Mouse (Mus musculus): ENCODE results near the gene Aig1. TPM values are rescaled to one million over a fixed set of nuclear protein-coding genes. Genes with fewer than 3 reads are reported as not detected.
"Not testable (repeated sequence)": the region's sequence is repeated elsewhere in the genome, so short reads cannot be mapped to it uniquely, and the experiment has no call there.

Aig1 gene
- 45.4 and 52.9 TPM in 2 replicates for polyA plus RNA-seq (2015; fragmentation: Nextera tagmentation; extraction: Ambion mirVana)

DNA sequence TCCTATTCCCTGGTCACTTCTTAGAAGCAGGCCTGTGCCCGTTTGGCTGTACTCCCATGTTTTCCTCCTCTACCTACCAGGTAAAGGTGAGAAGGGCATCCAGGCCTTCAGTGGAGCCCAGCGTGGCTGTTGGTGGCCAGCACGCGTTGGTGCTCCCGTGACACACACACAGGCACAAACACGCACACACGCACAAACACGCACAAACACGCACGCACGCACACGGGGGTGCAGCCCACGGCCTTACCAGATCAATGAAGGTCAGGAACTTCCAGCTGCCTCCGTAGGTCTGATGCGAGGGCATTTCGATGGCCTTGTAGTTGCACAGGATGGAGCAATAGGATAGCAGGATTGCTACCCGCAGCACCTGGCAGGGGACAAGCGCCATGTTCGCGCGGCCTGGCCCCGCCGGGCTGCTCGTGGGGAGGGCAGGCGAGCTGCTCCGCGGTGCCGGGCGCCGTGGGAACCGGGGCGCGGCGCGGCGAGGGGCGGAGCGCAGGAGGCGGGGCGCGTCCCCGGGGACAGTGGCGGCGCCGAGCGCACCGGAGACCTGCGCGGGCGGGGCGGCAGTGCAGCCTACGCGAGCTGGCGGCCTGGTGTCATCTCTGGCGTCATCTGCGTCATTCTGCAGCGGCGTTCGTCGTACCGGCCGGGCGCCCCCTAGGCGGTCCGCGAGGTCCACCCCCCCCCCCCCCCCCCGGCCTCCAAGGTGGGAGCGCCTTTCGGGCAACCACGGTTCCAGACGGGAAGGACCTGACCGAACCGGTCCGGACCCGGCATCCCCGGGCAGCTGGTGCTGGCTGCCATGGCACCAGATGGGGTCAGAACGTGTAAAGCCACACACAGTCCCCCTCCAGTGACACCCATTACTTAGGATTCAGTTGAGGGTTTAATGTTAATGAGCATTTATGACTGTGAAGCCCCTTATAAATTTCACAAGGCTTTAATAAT is at the start of gene Aig1:
Aig1 (minus strand) TSS at position 610 of the 951 bp plus-strand sequence.
- ATAC-seq (ENCODE audit: low read depth) = peak; percentile 92
- peak within 1 kb of the TSS; percentile 63; the same call in 1 of the 2 replicates for H3K27ac ChIP-seq (ENCODE audit: low read length)

DNA sequence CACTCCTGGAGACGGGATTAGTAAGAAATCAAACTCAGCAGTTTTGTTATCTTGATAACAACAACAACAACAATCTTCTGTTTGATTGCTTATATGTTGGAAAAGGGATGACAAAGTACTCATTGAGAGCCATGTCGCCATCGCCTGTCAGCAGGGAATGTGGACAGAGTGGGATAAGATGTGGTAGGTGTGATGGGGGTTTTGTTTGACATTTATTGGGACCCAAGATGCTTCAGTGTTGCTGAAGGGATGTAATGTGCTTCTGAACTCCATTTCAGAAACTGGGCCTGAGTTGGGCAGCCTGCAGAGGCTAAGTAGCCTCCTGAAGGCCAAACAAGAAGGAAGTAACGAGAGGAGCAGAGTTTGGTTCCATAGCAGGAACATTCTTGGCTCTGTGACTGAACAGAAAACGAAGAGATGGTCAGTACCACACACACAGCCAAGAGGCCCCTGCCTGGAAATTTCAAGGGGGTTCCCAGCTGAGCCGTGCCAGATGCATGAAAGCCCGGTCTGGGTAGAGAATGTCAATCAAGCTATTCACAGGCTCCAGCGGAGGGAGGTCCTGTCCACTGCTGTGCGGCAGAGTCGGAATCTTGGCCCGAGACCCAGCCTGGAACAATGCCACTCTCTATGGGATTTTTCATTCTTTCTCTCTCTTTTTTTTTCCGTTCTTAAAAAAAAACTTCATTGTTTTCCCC is 48.0 kb upstream of the Aig1 start:
- Histone ChIP-seq H3K4me2 (ENCODE audit: low read depth, low read length) (peak overlapping the region; percentile 6; the same call in 1 of the 2 replicates), H3K9ac (ENCODE audit: low read length) (no peak overlapping the region), H3K36me3 (ENCODE audit: control insufficient read depth, insufficient read depth, low read length) (no peaks in the 10 kb centered on the region), H3K4me3 (ENCODE audit: low read length) (no peak overlapping the region), H3K27me3 (ENCODE audit: control insufficient read depth, insufficient read depth, low read depth, low read length) (no peaks in the 10 kb centered on the region), H3K9me3 (ENCODE audit: control insufficient read depth, low read length) (no peaks in the 10 kb centered on the region), H3K4me1 (replicated peaks; ENCODE audit: control insufficient read depth, insufficient read depth, low read length) (peaks cover 12% of the 10 kb centered on the region), H3K27ac (ENCODE audit: low read length) (peak overlapping the region; percentile 65)
- peak; percentile 96 for ATAC-seq (ENCODE audit: low read depth)
- WGBS = 28% methylated on average over 12 of the region's 12 CpGs

More for the DNA sequence above, at the start of gene Aig1:
- H3K27me3 ChIP-seq (ENCODE audit: control insufficient read depth, insufficient read depth, low read depth, low read length) = no peaks in the 10 kb centered on the region
- 2% methylated on average over 71 of the region's 77 CpGs for WGBS
- H3K9ac ChIP-seq (ENCODE audit: low read length) = peak within 1 kb of the TSS; percentile 83
- H3K4me3 ChIP-seq (ENCODE audit: low read length) = peak within 1 kb of the TSS; percentile 83
- no peaks in the 10 kb centered on the region for H3K9me3 ChIP-seq (ENCODE audit: control insufficient read depth, low read length)
- no peaks in the 10 kb centered on the region for H3K36me3 ChIP-seq (ENCODE audit: control insufficient read depth, insufficient read depth, low read length)
- peak within 1 kb of the TSS; percentile 92 for H3K4me2 ChIP-seq (ENCODE audit: low read depth, low read length)
- peaks cover 11% of the 10 kb centered on the region for H3K4me1 ChIP-seq (replicated peaks; ENCODE audit: control insufficient read depth, insufficient read depth, low read length)

DNA sequence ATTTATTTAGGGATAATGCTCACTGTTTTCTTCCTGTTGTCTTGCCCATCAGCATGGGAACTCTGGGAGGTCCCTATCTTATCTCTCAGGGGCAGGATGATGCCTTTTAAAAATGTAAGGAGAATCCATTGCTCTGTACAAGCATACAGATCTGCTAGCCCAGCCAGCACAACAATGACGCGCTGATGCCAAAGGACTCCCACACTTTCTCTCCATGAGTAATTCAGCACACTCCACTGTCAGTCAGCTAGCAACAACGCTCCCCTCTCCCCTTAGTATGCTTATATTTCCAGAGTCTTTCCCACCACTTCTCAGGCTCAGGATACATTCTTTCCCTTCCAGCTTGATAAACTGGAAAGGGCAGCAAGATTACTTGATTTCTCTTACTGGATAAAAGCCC is 46.4 kb upstream of the Aig1 start:
- WGBS = 61% methylated on average over 3 of the region's 3 CpGs
- Histone ChIP-seq H3K4me2 (ENCODE audit: low read depth, low read length) (no peak overlapping the region), H3K4me1 (replicated peaks; ENCODE audit: control insufficient read depth, insufficient read depth, low read length) (peaks cover 12% of the 10 kb centered on the region), H3K27me3 (ENCODE audit: control insufficient read depth, insufficient read depth, low read depth, low read length) (no peaks in the 10 kb centered on the region), H3K36me3 (ENCODE audit: control insufficient read depth, insufficient read depth, low read length) (no peaks in the 10 kb centered on the region), H3K4me3 (ENCODE audit: low read length) (no peak overlapping the region), H3K9me3 (ENCODE audit: control insufficient read depth, low read length) (no peaks in the 10 kb centered on the region), H3K9ac (ENCODE audit: low read length) (no peak overlapping the region), H3K27ac (ENCODE audit: low read length) (no peak overlapping the region)
- no peak for ATAC-seq (ENCODE audit: low read depth)

DNA sequence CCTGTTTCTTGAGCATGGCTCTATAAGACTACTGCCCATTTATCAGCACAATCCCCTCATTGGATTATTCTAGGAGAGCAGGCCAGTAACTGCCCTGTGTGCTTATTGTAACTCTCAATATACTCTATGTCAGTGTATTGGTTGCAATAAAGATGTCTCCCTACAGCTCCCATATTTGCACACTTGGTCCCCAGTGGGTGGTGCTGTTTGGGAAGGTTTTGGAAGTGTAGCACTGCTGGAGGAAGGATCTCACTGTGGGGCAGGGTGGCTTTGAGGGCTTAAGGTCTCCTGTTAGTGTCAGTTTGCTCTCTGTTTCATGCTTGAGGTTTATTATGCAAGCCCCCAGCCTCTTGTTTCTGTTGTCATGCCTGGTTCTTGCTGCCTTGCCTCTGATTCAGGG is 44.9 kb upstream of the Aig1 start:
- no peaks in the 10 kb centered on the region for H3K27me3 ChIP-seq (ENCODE audit: control insufficient read depth, insufficient read depth, low read depth, low read length)
- H3K36me3 ChIP-seq (ENCODE audit: control insufficient read depth, insufficient read depth, low read length) = no peaks in the 10 kb centered on the region
- H3K4me1 ChIP-seq (replicated peaks; ENCODE audit: control insufficient read depth, insufficient read depth, low read length) = peaks cover 12% of the 10 kb centered on the region
- H3K9ac ChIP-seq (ENCODE audit: low read length) = no peak overlapping the region
- H3K9me3 ChIP-seq (ENCODE audit: control insufficient read depth, low read length) = no peaks in the 10 kb centered on the region
- no peak overlapping the region for H3K4me3 ChIP-seq (ENCODE audit: low read length)
- no peak overlapping the region for H3K27ac ChIP-seq (ENCODE audit: low read length)
- no peak for ATAC-seq (ENCODE audit: low read depth)
- no peak overlapping the region for H3K4me2 ChIP-seq (ENCODE audit: low read depth, low read length)

DNA sequence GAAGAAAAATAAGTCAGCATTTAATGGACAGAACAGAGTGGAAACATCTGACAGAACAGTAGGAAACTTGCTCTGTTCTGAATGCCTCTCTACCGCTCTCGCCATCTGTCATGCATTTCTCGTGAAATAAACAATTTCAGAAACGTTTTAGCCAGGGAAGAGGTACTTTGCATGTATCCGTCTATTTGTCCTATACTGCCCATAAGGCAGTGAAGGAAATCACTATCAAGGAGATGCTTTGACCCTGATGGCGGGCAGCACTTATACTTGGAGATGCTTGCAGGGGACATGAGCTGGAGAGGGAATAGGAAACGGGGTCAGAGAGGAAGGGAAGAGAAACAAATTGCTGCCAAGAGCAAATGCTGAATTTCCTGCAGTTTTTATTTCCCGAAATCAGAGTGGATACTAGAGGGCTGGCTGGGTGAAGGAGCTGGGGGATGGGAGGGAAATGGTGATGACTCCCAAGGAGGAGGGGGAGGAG is 37.5 kb upstream of the Aig1 start:
- Histone ChIP-seq H3K9me3 (ENCODE audit: control insufficient read depth, low read length) (no peaks in the 10 kb centered on the region; the same call in 1 of the 2 replicates), H3K4me1 (replicated peaks; ENCODE audit: control insufficient read depth, insufficient read depth, low read length) (peaks cover 3% of the 10 kb centered on the region; the same call in 1 of the 2 replicates), H3K27me3 (ENCODE audit: control insufficient read depth, insufficient read depth, low read depth, low read length) (no peaks in the 10 kb centered on the region), H3K4me3 (ENCODE audit: low read length) (no peak overlapping the region), H3K27ac (ENCODE audit: low read length) (no peak overlapping the region), H3K9ac (ENCODE audit: low read length) (no peak overlapping the region), H3K4me2 (ENCODE audit: low read depth, low read length) (no peak overlapping the region), H3K36me3 (ENCODE audit: control insufficient read depth, insufficient read depth, low read length) (no peaks in the 10 kb centered on the region)
- 49% methylated on average over 7 of the region's 8 CpGs for WGBS
- ATAC-seq (ENCODE audit: low read depth) = no peak

DNA sequence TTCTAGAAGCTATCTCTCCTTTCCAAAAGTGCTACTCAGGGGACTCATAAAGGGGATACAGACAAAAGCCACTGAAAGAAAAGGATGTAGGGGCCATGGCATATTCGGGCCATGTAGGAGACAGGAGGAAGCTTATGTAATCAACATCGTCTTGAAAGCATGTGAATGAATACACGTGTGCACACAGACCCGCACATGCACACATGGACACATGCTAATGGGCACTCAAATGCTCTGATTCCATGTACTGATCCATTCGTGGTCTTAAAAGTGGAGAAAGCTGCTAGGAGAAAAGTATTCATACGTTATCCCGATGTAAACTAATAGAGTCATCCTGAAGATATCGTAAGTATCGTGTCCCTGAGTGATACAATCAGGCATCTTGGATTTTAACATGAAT is 36.8 kb upstream of the Aig1 start:
- H3K9me3 ChIP-seq (ENCODE audit: control insufficient read depth, low read length) = no peaks in the 10 kb centered on the region; the same call in 1 of the 2 replicates
- 87% methylated on average over 9 of the region's 9 CpGs for WGBS
- H3K4me3 ChIP-seq (ENCODE audit: low read length) = no peak overlapping the region
- H3K36me3 ChIP-seq (ENCODE audit: control insufficient read depth, insufficient read depth, low read length) = no peaks in the 10 kb centered on the region
- H3K9ac ChIP-seq (ENCODE audit: low read length) = no peak overlapping the region
- no peak overlapping the region for H3K27ac ChIP-seq (ENCODE audit: low read length)
- no peaks in the 10 kb centered on the region for H3K27me3 ChIP-seq (ENCODE audit: control insufficient read depth, insufficient read depth, low read depth, low read length)
- ATAC-seq (ENCODE audit: low read depth) = no peak
- H3K4me1 ChIP-seq (replicated peaks; ENCODE audit: control insufficient read depth, insufficient read depth, low read length) = peaks cover 3% of the 10 kb centered on the region; the same call in 1 of the 2 replicates
- H3K4me2 ChIP-seq (ENCODE audit: low read depth, low read length) = no peak overlapping the region

DNA sequence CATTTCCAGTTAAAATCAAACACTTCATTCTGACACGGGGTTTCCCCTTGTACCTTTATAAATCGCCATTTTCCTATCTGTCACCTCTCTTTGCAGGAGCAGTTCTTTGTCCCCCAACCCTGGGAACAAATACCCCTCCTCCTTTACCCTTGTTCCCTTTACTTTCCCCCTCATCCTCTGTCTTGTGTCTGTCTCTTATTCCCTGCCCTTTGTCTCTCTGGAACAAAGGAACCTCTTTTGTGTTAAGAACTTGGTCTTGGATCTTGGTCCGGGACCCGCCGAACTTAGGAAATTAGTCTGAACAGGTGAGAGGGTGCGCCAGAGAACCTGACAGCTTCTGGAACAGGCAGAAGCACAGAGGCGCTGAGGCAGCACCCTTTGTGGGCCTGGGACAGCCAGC is 24.0 kb upstream of the Aig1 start:
- WGBS = 87% methylated on average over 6 of the region's 7 CpGs
- not testable (repeated sequence) for H3K36me3 ChIP-seq (ENCODE audit: control insufficient read depth, insufficient read depth, low read length); H3K27ac ChIP-seq (ENCODE audit: low read length); H3K9me3 ChIP-seq (ENCODE audit: control insufficient read depth, low read length); H3K27me3 ChIP-seq (ENCODE audit: control insufficient read depth, insufficient read depth, low read depth, low read length); H3K9ac ChIP-seq (ENCODE audit: low read length); H3K4me2 ChIP-seq (ENCODE audit: low read depth, low read length); H3K4me3 ChIP-seq (ENCODE audit: low read length); H3K4me1 ChIP-seq (replicated peaks; ENCODE audit: control insufficient read depth, insufficient read depth, low read length); ATAC-seq (ENCODE audit: low read depth)

DNA sequence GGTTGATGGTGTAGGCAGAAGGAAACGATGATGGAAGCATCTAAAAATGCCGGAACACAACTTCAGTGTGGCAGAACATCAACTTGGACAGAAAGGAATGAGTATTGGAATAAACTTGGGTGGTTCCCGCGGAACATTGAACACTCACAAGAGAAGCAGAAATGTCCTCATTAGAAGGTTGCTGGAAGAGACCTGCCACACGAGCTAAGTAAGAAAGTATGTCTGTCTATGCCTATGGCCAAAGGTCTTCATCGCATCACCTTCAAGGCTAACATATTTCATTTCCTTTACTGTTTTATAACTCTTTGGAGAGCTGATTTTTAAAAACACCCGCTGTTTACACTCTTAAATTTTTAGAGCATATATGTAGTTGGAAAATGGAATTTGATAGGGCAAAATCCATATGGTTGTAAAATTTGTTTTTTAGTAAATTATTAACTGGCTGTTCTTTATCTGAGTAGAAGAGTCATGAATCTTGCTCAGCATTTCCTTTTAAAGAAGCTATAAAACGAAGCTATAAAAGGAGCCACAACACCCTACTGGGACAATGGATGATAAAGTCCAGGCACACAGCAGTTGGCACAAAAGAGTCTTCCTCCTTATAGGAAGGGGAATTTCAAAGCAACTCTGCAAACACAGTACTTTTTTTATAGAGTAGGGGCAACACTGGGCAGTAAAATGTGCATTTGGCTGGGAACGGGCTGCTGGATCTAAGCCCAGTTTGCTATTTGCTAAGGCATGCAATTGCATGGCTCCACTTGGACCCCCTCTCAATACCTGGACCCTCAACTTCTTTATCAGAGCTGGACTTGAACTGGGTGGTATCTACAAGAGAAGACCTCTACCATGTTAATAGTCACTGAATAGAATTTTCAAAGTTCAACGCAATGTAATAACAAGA is 14.4 kb upstream of the Aig1 start:
- Histone ChIP-seq H3K9me3 (ENCODE audit: control insufficient read depth, low read length) (no peaks in the 10 kb centered on the region), H3K27me3 (ENCODE audit: control insufficient read depth, insufficient read depth, low read depth, low read length) (no peaks in the 10 kb centered on the region), H3K4me1 (replicated peaks; ENCODE audit: control insufficient read depth, insufficient read depth, low read length) (no peaks in the 10 kb centered on the region), H3K4me3 (ENCODE audit: low read length) (no peak overlapping the region), H3K9ac (ENCODE audit: low read length) (no peak overlapping the region), H3K27ac (ENCODE audit: low read length) (no peak overlapping the region), H3K4me2 (ENCODE audit: low read depth, low read length) (no peak overlapping the region), H3K36me3 (ENCODE audit: control insufficient read depth, insufficient read depth, low read length) (no peaks in the 10 kb centered on the region)
- no peak for ATAC-seq (ENCODE audit: low read depth)
- 82% methylated on average over 10 of the region's 10 CpGs for WGBS
